Mouse (Mus musculus) midbrain, embryonic 11.5 days (tissue): Measurements from ENCODE around the gene Slc16a14. TPM values are rescaled to one million over a fixed set of nuclear protein-coding genes. Genes with fewer than 3 reads are reported as not detected.
A peak's percentile ranks its signal among the peaks of the same experiment; 100 is the strongest.

Source experiments
- ATAC-seq: fragments of 200-750 bp; cut with Nextera tagmentation; 2 replicates; pipeline ENCODE4 v1.8.0; 2017; ENCODE audit warnings: moderate TSS enrichment, moderate library complexity; ENCODE audit not compliant: low FRiP score
- DNase-seq: peaks from one replicate; pipeline ENCODE4 v3.0.0; 2015; ENCODE audit warnings: low spot score; ENCODE audit errors: missing footprints
- H3K27ac ChIP-seq: fragments of 300-500 bp; sonication (generic); 2 replicates; pipeline ENCODE4 v1.5.1; 2014; ENCODE audit warnings: low read depth, low read length
- H3K27me3 ChIP-seq: fragments of 300-500 bp; sonication (generic); 2 replicates; pipeline ENCODE4 v1.6.1; 2014; ENCODE audit warnings: mild to moderate bottlenecking, low read length, moderate library complexity, mixed read lengths; ENCODE audit not compliant: control insufficient read depth, insufficient read depth
- H3K36me3 ChIP-seq: fragments of 300-500 bp; sonication (generic); 2 replicates; pipeline ENCODE4 v1.6.1; 2014; ENCODE audit warnings: mild to moderate bottlenecking, low read length, moderate library complexity, mixed read lengths; ENCODE audit not compliant: control insufficient read depth, insufficient read depth
- H3K4me1 ChIP-seq: fragments of 300-500 bp; sonication (generic); 2 replicates; pipeline ENCODE4 v1.6.1; 2014; ENCODE audit warnings: low read length; ENCODE audit not compliant: control insufficient read depth, insufficient read depth
- H3K4me2 ChIP-seq: fragments of 300-500 bp; sonication (generic); 2 replicates; pipeline ENCODE4 v1.6.1; 2014; ENCODE audit warnings: mild to moderate bottlenecking, moderate library complexity
- H3K4me3 ChIP-seq: fragments of 300-500 bp; sonication (generic); 2 replicates; pipeline ENCODE4 v1.5.1; 2014; ENCODE audit warnings: low read depth, low read length
- H3K9ac ChIP-seq: fragments of 300-500 bp; sonication (generic); 2 replicates; pipeline ENCODE4 v1.6.1; 2014; ENCODE audit warnings: low read length
- H3K9me3 ChIP-seq: fragments of 300-500 bp; sonication (generic); 2 replicates; pipeline ENCODE4 v1.6.1; 2016; ENCODE audit warnings: low read length; ENCODE audit not compliant: control insufficient read depth
- WGBS: fragments of 180-500 bp; shearing (Covaris S2); extraction: QIAGEN DNeasy Blood & Tissue Kit; methylation state at CpG from one replicate; pipeline ENCODE4 v1.1.7; 2014; 5-methylcytosine and 5-hydroxymethylcytosine counted together
- polyA plus RNA-seq: library from polyadenylated mRNA; unstranded; fragments of >200 nt; fragmentation: Nextera tagmentation; extraction: Ambion mirVana; gene quantifications from 2 replicates; pipeline ENCODE4 v1.2.1, GENCODE M21; 2014

The Slc16a14 gene
- polyA plus RNA-seq, 1 experiment from 2014 or later = 4.7 TPM

GRCm38 (mm10) chr1:84890503-84890902, 44.4 kb downstream of the Slc16a14 start:
- peak; percentile 43; the same call in 1 of the 2 replicates for ATAC-seq
- 62% methylated on average over 7 of the region's 7 CpGs for WGBS
- no peaks in the 10 kb centered on the region for H3K9me3 ChIP-seq
- H3K27ac ChIP-seq = peak overlapping the region; percentile 68
- no peaks in the 10 kb centered on the region for H3K27me3 ChIP-seq
- peak; percentile 88 for DNase-seq
- H3K4me3 ChIP-seq = no peak overlapping the region
- H3K4me1 ChIP-seq = peaks cover 12% of the 10 kb centered on the region
- no peaks in the 10 kb centered on the region for H3K36me3 ChIP-seq
- H3K4me2 ChIP-seq = no peak overlapping the region
- no peak overlapping the region for H3K9ac ChIP-seq

GRCm38 (mm10) chr1:84890005-84890393, 44.9 kb downstream of the Slc16a14 start:
- Histone ChIP-seq H3K9me3 (no peaks in the 10 kb centered on the region), H3K9ac (no peak overlapping the region), H3K27me3 (no peaks in the 10 kb centered on the region), H3K4me2 (peak overlapping the region; percentile 23; the same call in 1 of the 2 replicates), H3K27ac (peak overlapping the region; percentile 89), H3K36me3 (no peaks in the 10 kb centered on the region), H3K4me1 (peaks cover 12% of the 10 kb centered on the region), H3K4me3 (no peak overlapping the region)
- peak; percentile 95 for DNase-seq
- ATAC-seq = peak; percentile 94
- WGBS = 7% methylated on average over 7 of the region's 7 CpGs

GRCm38 (mm10) chr1:84889330-84890004, 45.5 kb downstream of the Slc16a14 start:
- no peaks in the 10 kb centered on the region for H3K27me3 ChIP-seq
- H3K4me3 ChIP-seq = no peak overlapping the region
- WGBS = 33% methylated on average over 8 of the region's 8 CpGs

GRCm38 (mm10) chr1:84885921-84886320, 49.0 kb downstream of the Slc16a14 start:
- DNase-seq (peak; percentile 85), ATAC-seq (no peak)
- Histone ChIP-seq H3K9ac (no peak overlapping the region), H3K9me3 (no peaks in the 10 kb centered on the region), H3K4me2 (no peak overlapping the region), H3K4me1 (peaks cover 12% of the 10 kb centered on the region), H3K36me3 (no peaks in the 10 kb centered on the region), H3K4me3 (no peak overlapping the region), H3K27me3 (no peaks in the 10 kb centered on the region), H3K27ac (no peak overlapping the region)
- WGBS = 89% methylated on average over 6 of the region's 6 CpGs

More at GRCm38 (mm10) chr1:84889330-84890004, 45.5 kb downstream of the Slc16a14 start:
- peak; percentile 76 for ATAC-seq
- Histone ChIP-seq H3K4me2 (peak overlapping the region; percentile 23; the same call in 1 of the 2 replicates), H3K9ac (peak overlapping the region; percentile 41; the same call in 1 of the 2 replicates), H3K36me3 (no peaks in the 10 kb centered on the region), H3K4me1 (peaks cover 12% of the 10 kb centered on the region), H3K27ac (peak overlapping the region; percentile 89), H3K9me3 (no peaks in the 10 kb centered on the region)
- DNase-seq = peak; percentile 86

GRCm38 (mm10) chr1:84885174-84885573, 49.8 kb downstream of the Slc16a14 start:
- no peak for ATAC-seq

GRCm38 (mm10) chr1:84883889-84884288, 51.0 kb downstream of the Slc16a14 start:
- Histone ChIP-seq H3K27me3 (no peaks in the 10 kb centered on the region), H3K9ac (no peak overlapping the region), H3K4me3 (no peak overlapping the region), H3K9me3 (no peaks in the 10 kb centered on the region), H3K27ac (no peak overlapping the region), H3K4me1 (peaks cover under 1% of the 10 kb centered on the region), H3K36me3 (no peaks in the 10 kb centered on the region), H3K4me2 (no peak overlapping the region)
- no peak for ATAC-seq
- 77% methylated on average over 4 of the region's 4 CpGs for WGBS
- DNase-seq = peak; percentile 8

More at GRCm38 (mm10) chr1:84885174-84885573, 49.8 kb downstream of the Slc16a14 start:
- 84% methylated on average over 3 of the region's 3 CpGs for WGBS
- peak; percentile 83 for DNase-seq
- Histone ChIP-seq H3K9me3 (no peaks in the 10 kb centered on the region), H3K36me3 (no peaks in the 10 kb centered on the region), H3K27me3 (no peaks in the 10 kb centered on the region), H3K4me2 (no peak overlapping the region), H3K27ac (no peak overlapping the region), H3K4me1 (peaks cover 10% of the 10 kb centered on the region), H3K4me3 (no peak overlapping the region), H3K9ac (no peak overlapping the region)

GRCm38 (mm10) chr1:84882937-84883336, 52.0 kb downstream of the Slc16a14 start:
- WGBS = 89% methylated on average over 4 of the region's 4 CpGs
- Histone ChIP-seq H3K27me3 (no peaks in the 10 kb centered on the region), H3K9ac (no peak overlapping the region), H3K9me3 (no peaks in the 10 kb centered on the region), H3K4me2 (no peak overlapping the region), H3K27ac (no peak overlapping the region), H3K4me1 (no peaks in the 10 kb centered on the region), H3K4me3 (no peak overlapping the region), H3K36me3 (no peaks in the 10 kb centered on the region)
- DNase-seq = no peak
- no peak for ATAC-seq

GRCm38 (mm10) chr1:84882066-84882532, 52.8 kb downstream of the Slc16a14 start:
- H3K4me3 ChIP-seq = no peak overlapping the region
- H3K27ac ChIP-seq = no peak overlapping the region
- no peaks in the 10 kb centered on the region for H3K36me3 ChIP-seq
- no peaks in the 10 kb centered on the region for H3K9me3 ChIP-seq
- H3K27me3 ChIP-seq = no peaks in the 10 kb centered on the region
- WGBS = 33% methylated on average over 2 of the region's 2 CpGs
- no peak overlapping the region for H3K4me2 ChIP-seq
- H3K9ac ChIP-seq = no peak overlapping the region
- DNase-seq (no peak), ATAC-seq (no peak)
- H3K4me1 ChIP-seq = no peaks in the 10 kb centered on the region

GRCm38 (mm10) chr1:84881248-84882065, 53.5 kb downstream of the Slc16a14 start:
- DNase-seq = no peak
- no peak overlapping the region for H3K4me2 ChIP-seq
- H3K9ac ChIP-seq = no peak overlapping the region
- ATAC-seq = peak; percentile 27; the same call in 1 of the 2 replicates
- H3K9me3 ChIP-seq = no peaks in the 10 kb centered on the region
- H3K27ac ChIP-seq = no peak overlapping the region
- H3K4me1 ChIP-seq = no peaks in the 10 kb centered on the region
- no peak overlapping the region for H3K4me3 ChIP-seq
- H3K36me3 ChIP-seq = no peaks in the 10 kb centered on the region
- H3K27me3 ChIP-seq = no peaks in the 10 kb centered on the region
- WGBS = 64% methylated on average over 11 of the region's 11 CpGs
